Comparison of ENCODE assay signal across 15 mouse cellular contexts in the genomic region with DNA sequence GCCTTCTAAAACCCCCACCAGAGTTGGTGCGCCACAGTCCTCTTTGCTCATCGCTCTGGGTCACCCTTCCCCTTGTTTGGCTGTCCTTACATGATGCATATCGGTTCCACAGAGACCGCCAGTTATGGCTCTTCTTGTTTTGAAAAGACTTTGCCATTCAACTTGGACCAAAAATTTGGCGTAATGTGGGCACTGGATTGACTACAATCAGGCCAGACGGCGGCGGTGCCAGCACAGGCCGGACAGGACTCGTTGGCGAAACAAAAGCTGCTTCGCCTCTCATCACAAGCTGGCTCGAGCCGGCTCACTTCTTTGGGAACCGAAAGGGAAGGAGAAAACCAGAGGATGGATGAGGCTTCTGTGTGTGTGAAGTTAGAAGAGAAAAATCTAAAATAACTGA.
DNase-seq lines count a peak whose midpoint lies in the region; ATAC-seq and TF ChIP-seq lines count a peak whose summit lies in the region.
"Had no signal": no experiment of that assay in that cellular context is flagged by ENCODE, and none has a peak within 500 bp of the region (broad histone marks: within the 10 kb centered on the region; RNA-seq: fewer than 3 reads in every experiment).

No protein-coding gene starts in this region.

- no peak overlapping the region for H3K4me3 ChIP-seq in midbrain, postnatal 0 days (ENCODE audit: low read depth, low read length)
- no peak overlapping the region for H3K4me3 ChIP-seq in midbrain, embryonic 15.5 days
- H3K4me3 ChIP-seq in neural tube, embryonic 15.5 days (replicated peaks): no peak overlapping the region
- H3K4me3 ChIP-seq: kidney, embryonic 15.5 days; limb, embryonic 10.5 days; midbrain, embryonic 13.5 days had no signal

- no peak overlapping the region for H3K9ac ChIP-seq in midbrain, postnatal 0 days (replicated peaks; ENCODE audit: low read length, poor library complexity, severe bottlenecking)
- no peak overlapping the region for H3K9ac ChIP-seq in midbrain, embryonic 15.5 days
- H3K9ac ChIP-seq in neural tube, embryonic 15.5 days (replicated peaks): no peak overlapping the region
- H3K9ac ChIP-seq: kidney, embryonic 15.5 days; midbrain, embryonic 13.5 days had no signal

- no peak overlapping the region for H3K4me2 ChIP-seq in midbrain, postnatal 0 days (ENCODE audit: low read depth, low read length, poor library complexity, severe bottlenecking)
- H3K4me2 ChIP-seq in midbrain, embryonic 15.5 days: no peak overlapping the region
- H3K4me2 ChIP-seq in neural tube, embryonic 15.5 days: no peak overlapping the region
- H3K4me2 ChIP-seq: kidney, embryonic 15.5 days; midbrain, embryonic 13.5 days had no signal

- DNase-seq in gastrocnemius, postnatal 10 days: peak; percentile 22
- no peak for DNase-seq in gastrocnemius, postnatal 4 days (ENCODE audit: low spot score in 2 of 2)
- peak; percentile 58 for DNase-seq in midbrain, postnatal 0 days (ENCODE audit: low spot score)
- peak; percentile 22 for DNase-seq in cerebellum, adult 8-10 months
- DNase-seq in T-cell, adult 2 months (ENCODE audit: low spot score): no peak
- DNase-seq: gastrocnemius, postnatal 36 days; heart, postnatal 14 days; lung, adult 18-20 months had no signal

- no peaks in the 10 kb centered on the region for H3K27me3 ChIP-seq in midbrain, postnatal 0 days (ENCODE audit: insufficient read depth, low read length)
- H3K27me3 ChIP-seq in midbrain, embryonic 15.5 days (replicated peaks): no peaks in the 10 kb centered on the region
- no peaks in the 10 kb centered on the region for H3K27me3 ChIP-seq in neural tube, embryonic 15.5 days (replicated peaks)
- H3K27me3 ChIP-seq: kidney, embryonic 15.5 days; midbrain, embryonic 13.5 days had no signal

- ATAC-seq in midbrain, postnatal 0 days (ENCODE audit: low FRiP score): no peak
- ATAC-seq in midbrain, embryonic 15.5 days (replicated peaks): no peak
- ATAC-seq in neural tube, embryonic 15.5 days (ENCODE audit: low FRiP score): 0 out of 2 replicates have a peak, but pooled peaks have one; percentile 23
- ATAC-seq in megakaryocyte progenitor cell, adult 5-6 weeks (replicated peaks; ENCODE audit: poor library complexity): no peak
- ATAC-seq: CD4-positive, CD25-positive, alpha-beta regulatory T cell, adult 4 months; midbrain, embryonic 13.5 days had no signal

- no peaks in the 10 kb centered on the region for H3K36me3 ChIP-seq in midbrain, postnatal 0 days (ENCODE audit: insufficient read depth, low read length)
- no peaks in the 10 kb centered on the region for H3K36me3 ChIP-seq in midbrain, embryonic 15.5 days (replicated peaks)
- no peaks in the 10 kb centered on the region for H3K36me3 ChIP-seq in neural tube, embryonic 15.5 days
- H3K36me3 ChIP-seq: kidney, embryonic 15.5 days; limb, embryonic 10.5 days; midbrain, embryonic 13.5 days had no signal

- H3K27ac ChIP-seq in midbrain, postnatal 0 days (ENCODE audit: low read depth, low read length): no peak overlapping the region
- H3K27ac ChIP-seq in midbrain, embryonic 15.5 days: no peak overlapping the region
- peak overlapping the region; percentile 54 for H3K27ac ChIP-seq in neural tube, embryonic 15.5 days (replicated peaks)
- H3K27ac ChIP-seq: kidney, embryonic 15.5 days; limb, embryonic 10.5 days; midbrain, embryonic 13.5 days had no signal

- H3K4me1 ChIP-seq in midbrain, postnatal 0 days (ENCODE audit: insufficient read depth, low read length): no peaks in the 10 kb centered on the region
- peaks cover 15% of the 10 kb centered on the region for H3K4me1 ChIP-seq in midbrain, embryonic 15.5 days
- peaks cover 28% of the 10 kb centered on the region for H3K4me1 ChIP-seq in neural tube, embryonic 15.5 days
- H3K4me1 ChIP-seq: kidney, embryonic 15.5 days; limb, embryonic 10.5 days had no signal

- no peaks in the 10 kb centered on the region for H3K9me3 ChIP-seq in midbrain, postnatal 0 days (ENCODE audit: low read length)
- H3K9me3 ChIP-seq in midbrain, embryonic 15.5 days: no peaks in the 10 kb centered on the region
- H3K9me3 ChIP-seq in neural tube, embryonic 15.5 days (replicated peaks): no peaks in the 10 kb centered on the region
- H3K9me3 ChIP-seq: kidney, embryonic 15.5 days; limb, embryonic 10.5 days; midbrain, embryonic 13.5 days had no signal

- WGBS in midbrain, postnatal 0 days: 82% methylated on average over 15 of the region's 15 CpGs
- WGBS in midbrain, embryonic 15.5 days: 81% methylated on average over 15 of the region's 15 CpGs
- 75% methylated on average over 15 of the region's 15 CpGs for WGBS in neural tube, embryonic 15.5 days

- TF ChIP-seq CTCF in midbrain, postnatal 0 days (IDR thresholded peaks at IDR 0.05): no peak

Comparison
In these comparisons a context has a peak if more than half of its experiments do, and no peak if none do; other contexts are left out.
1. DNase-seq: peak in gastrocnemius, postnatal 10 days (single experiment), midbrain, postnatal 0 days (single experiment) and cerebellum, adult 8-10 months (single experiment); none in gastrocnemius, postnatal 4 days (0 of 2) and T-cell, adult 2 months (single experiment).